Mouse (Mus musculus) liver, adult 2 months (tissue): ENCODE results near the gene Gm17783. TPM values are rescaled to one million over a fixed set of nuclear protein-coding genes. Genes with fewer than 3 reads are reported as not detected.
"Not testable (repeated sequence)": the region's sequence is repeated elsewhere in the genome, so short reads cannot be mapped to it uniquely, and the experiment has no call there.

Experiments used
- DNase-seq: peaks from one replicate; pipeline ENCODE4 v3.0.0-alpha.2; 2011; ENCODE audit warnings: low read depth, low spot score; ENCODE audit errors: extremely low read depth
- H3K27ac ChIP-seq: fragments of 200-500 bp; replicated peaks from 2 replicates; pipeline ENCODE4 v1.5.1; 2012; ENCODE audit warnings: low read depth, mild to moderate bottlenecking, control low read depth, inconsistent platforms, low read length; ENCODE audit not compliant: insufficient read depth
- H3K27me3 ChIP-seq: fragments of 200-500 bp; 2 replicates; pipeline ENCODE4 v1.6.1; 2012; ENCODE audit warnings: mild to moderate bottlenecking, moderate library complexity, low read length, inconsistent platforms; ENCODE audit not compliant: control insufficient read depth, insufficient read depth
- H3K36me3 ChIP-seq: fragments of 200-500 bp; 2 replicates; pipeline ENCODE4 v1.6.1; 2012; ENCODE audit warnings: low read length, inconsistent platforms; ENCODE audit not compliant: control insufficient read depth, insufficient read depth
- H3K4me1 ChIP-seq: fragments of 200-500 bp; 2 replicates; pipeline ENCODE4 v1.6.1; 2011; ENCODE audit warnings: low read length; ENCODE audit not compliant: control insufficient read depth, insufficient read depth
- H3K4me3 ChIP-seq: fragments of 200-500 bp; 2 replicates; pipeline ENCODE4 v1.5.1; 2011; ENCODE audit warnings: low read depth, mild to moderate bottlenecking, control low read depth, low read length, moderate library complexity; ENCODE audit not compliant: insufficient read depth
- H3K79me2 ChIP-seq: fragments of 200-500 bp; 2 replicates; pipeline ENCODE4 v1.6.1; 2012; ENCODE audit warnings: inconsistent platforms, mild to moderate bottlenecking, low read length, moderate library complexity; ENCODE audit not compliant: control insufficient read depth, insufficient read depth
- H3K9ac ChIP-seq: fragments of 200-500 bp; 2 replicates; pipeline ENCODE4 v1.6.1; 2012; ENCODE audit warnings: low read depth, mild to moderate bottlenecking, control low read depth, inconsistent platforms, low read length
- CTCF ChIP-seq: fragments of 200-500 bp; IDR thresholded peaks from 2 replicates; pipeline ENCODE4 v1.5.1; 2011; ENCODE audit warnings: low read depth, low read length, control low read depth
- POLR2A ChIP-seq: fragments of 200-500 bp; IDR thresholded peaks from 2 replicates; pipeline ENCODE4 v1.6.1; 2011; ENCODE audit warnings: low read length, control low read depth; ENCODE audit not compliant: insufficient read depth; ENCODE audit errors: extremely low read depth
- WGBS: fragments of 180-500 bp; shearing (Covaris S2); methylation state at CpG from one replicate; pipeline ENCODE4 v1.1.7; 2018; 5-methylcytosine and 5-hydroxymethylcytosine counted together
- polyA plus RNA-seq: library from polyadenylated mRNA; depleted of rRNA; stranded (reverse); fragments of >200 nt; gene quantifications from 2 replicates; pipeline ENCODE4 v1.2.3, GENCODE M21; 2012
- total RNA-seq: library from RNA; depleted of rRNA; stranded (reverse); fragments of >200 nt; gene quantifications from 2 replicates; pipeline ENCODE4 v1.2.3, GENCODE M21; 2014

The Gm17783 gene
- total and polyA plus RNA-seq, 2 experiments: not detected

GRCm38 (mm10) chr16:45544341-45544740 lies 12.5 kb upstream of the Gm17783 start:
- Histone ChIP-seq H3K9ac (no peak overlapping the region), H3K27ac (no peak overlapping the region), H3K4me1 (no peaks in the 10 kb centered on the region), H3K4me3 (no peak overlapping the region), H3K36me3 (no peaks in the 10 kb centered on the region), H3K79me2 (no peaks in the 10 kb centered on the region), H3K27me3 (no peaks in the 10 kb centered on the region)
- 61% methylated on average over 3 of the region's 3 CpGs for WGBS
- DNase-seq: no peak
- no peak for TF ChIP-seq CTCF
- TF ChIP-seq POLR2A: no peak

GRCm38 (mm10) chr16:45542108-45542507 lies 10.3 kb upstream of the Gm17783 start:
- Histone ChIP-seq H3K27ac (no peak overlapping the region), H3K27me3 (no peaks in the 10 kb centered on the region), H3K36me3 (no peaks in the 10 kb centered on the region), H3K9ac (no peak overlapping the region), H3K4me1 (no peaks in the 10 kb centered on the region), H3K79me2 (no peaks in the 10 kb centered on the region), H3K4me3 (no peak overlapping the region)
- TF ChIP-seq CTCF (no peak), POLR2A (no peak)
- DNase-seq: no peak

GRCm38 (mm10) chr16:45538342-45538741 lies 6.5 kb upstream of the Gm17783 start:
- 33% methylated on average over 1 of the region's 1 CpGs for WGBS
- H3K4me1 ChIP-seq, H3K27ac ChIP-seq, H3K27me3 ChIP-seq, H3K4me3 ChIP-seq, H3K36me3 ChIP-seq, H3K9ac ChIP-seq, H3K79me2 ChIP-seq, DNase-seq: not testable (repeated sequence)

GRCm38 (mm10) chr16:45535009-45535408 lies 3.2 kb upstream of the Gm17783 start, which contains the start of gene Slc9c1:
Gene Slc9c1, plus strand, starts transcription at chr16:45535309.
- Histone ChIP-seq H3K4me1 (no peaks in the 10 kb centered on the region), H3K27me3 (no peaks in the 10 kb centered on the region), H3K9ac (no peak within 1 kb of the TSS), H3K79me2 (no peaks in the 10 kb centered on the region), H3K4me3 (no peak within 1 kb of the TSS), H3K36me3 (no peaks in the 10 kb centered on the region), H3K27ac (no peak within 1 kb of the TSS)
- no peak for DNase-seq
- WGBS: 94% methylated on average over 5 of the region's 5 CpGs
- TF ChIP-seq POLR2A (no peak), CTCF (no peak)

GRCm38 (mm10) chr16:45525551-45525950 lies 6.3 kb downstream of the Gm17783 start:
- DNase-seq: no peak
- Histone ChIP-seq H3K79me2 (no peaks in the 10 kb centered on the region), H3K9ac (no peak overlapping the region), H3K36me3 (no peaks in the 10 kb centered on the region), H3K27ac (no peak overlapping the region), H3K4me3 (no peak overlapping the region), H3K4me1 (no peaks in the 10 kb centered on the region), H3K27me3 (no peaks in the 10 kb centered on the region)
- TF ChIP-seq CTCF (no peak), POLR2A (no peak)
- 71% methylated on average over 5 of the region's 5 CpGs for WGBS

- Histone ChIP-seq H3K4me1 (no peaks in the 10 kb centered on the region), H3K27ac (no peak overlapping the region), H3K79me2 (no peaks in the 10 kb centered on the region), H3K4me3 (no peak overlapping the region), H3K27me3 (no peaks in the 10 kb centered on the region), H3K9ac (no peak overlapping the region), H3K36me3 (no peaks in the 10 kb centered on the region)
- DNase-seq: no peak
- WGBS: 49% methylated on average over 1 of the region's 1 CpGs
- TF ChIP-seq POLR2A: no peak
- no peak for TF ChIP-seq CTCF
Observed at GRCm38 (mm10) chr16:45495326-45495725, 36.5 kb downstream of the Gm17783 start.
